Mouse (Mus musculus): ENCODE measurements at regions not wholly inside any gene's neighbourhood (a gene's known extent, or its start where the extent isn't known, plus 50 kb on each side); places are given as distances from the start of the nearest gene placed in this dataset. TPM values are rescaled to one million over a fixed set of nuclear protein-coding genes. Genes with fewer than 3 reads are reported as not detected.

DNA sequence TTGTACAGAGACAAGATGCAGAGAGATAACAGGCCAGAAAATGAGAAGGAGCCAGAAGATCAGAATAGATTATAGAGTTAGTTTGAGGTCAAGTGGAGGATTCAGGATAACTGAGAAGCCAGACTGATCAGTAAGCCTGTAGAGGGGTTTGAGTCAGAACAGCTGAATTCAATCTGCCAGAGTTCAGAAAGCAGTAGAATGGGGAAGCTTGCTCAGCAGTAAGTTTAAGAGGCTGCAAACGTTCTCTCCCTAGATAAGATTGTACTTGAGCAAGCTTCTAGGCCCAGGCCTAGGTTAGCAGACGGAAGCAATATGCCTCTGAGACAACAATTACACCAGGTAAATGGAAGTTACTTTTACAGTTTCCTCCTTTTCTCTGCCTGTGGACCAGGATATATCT lies 94.1 kb upstream of the Sema3e start:
- no peaks in the 10 kb centered on the region for H3K9me3 ChIP-seq (ENCODE audit: control insufficient read depth, low read length)
- H3K4me2 ChIP-seq (replicated peaks; ENCODE audit: low read depth, low read length, severe bottlenecking) = no peak overlapping the region
- no peak overlapping the region for H3K4me3 ChIP-seq (replicated peaks; ENCODE audit: low read length)
- no peak overlapping the region for H3K27ac ChIP-seq (replicated peaks; ENCODE audit: low read depth, low read length)
- H3K9ac ChIP-seq (ENCODE audit: low read depth, low read length, severe bottlenecking) = no peak overlapping the region
- 46% methylated on average over 2 of the region's 2 CpGs for WGBS
- H3K27me3 ChIP-seq (ENCODE audit: control insufficient read depth, insufficient read depth, low read length) = no peaks in the 10 kb centered on the region
- TF ChIP-seq POLR2A (IDR thresholded peaks at IDR 0.05; ENCODE audit: borderline replicate concordance, extremely low read depth, insufficient read depth, insufficient read length) = no peak
- DNase-seq (ENCODE audit: low spot score) (no peak), ATAC-seq (ENCODE audit: low FRiP score, low read depth) (no peak)
- no peaks in the 10 kb centered on the region for H3K36me3 ChIP-seq (ENCODE audit: control insufficient read depth, insufficient read depth, low read length)
- no peaks in the 10 kb centered on the region for H3K4me1 ChIP-seq (ENCODE audit: control insufficient read depth, insufficient read depth, low read length)

DNA sequence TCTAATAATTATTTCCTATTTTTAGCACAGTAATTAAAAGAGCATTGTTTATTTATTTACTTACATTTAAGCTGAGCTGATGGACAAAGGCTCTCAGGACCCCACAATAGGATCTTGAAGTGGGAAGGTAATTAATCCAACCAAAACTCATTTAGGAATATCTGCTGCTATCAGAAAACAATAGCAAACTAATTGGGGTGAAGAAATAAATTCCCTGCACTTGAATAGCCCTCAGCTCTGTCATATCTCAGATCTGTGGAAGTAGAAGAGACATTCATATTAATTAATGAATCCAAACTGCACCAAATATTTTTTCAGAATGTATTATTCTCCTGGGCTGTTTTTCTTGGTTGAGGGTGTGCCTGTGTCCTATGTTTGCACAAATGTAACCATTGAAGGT lies 73.7 kb upstream of the Sema3e start:
- Histone ChIP-seq H3K36me3 (ENCODE audit: control insufficient read depth, insufficient read depth, low read length) (no peaks in the 10 kb centered on the region), H3K4me2 (replicated peaks; ENCODE audit: low read depth, low read length, severe bottlenecking) (no peak overlapping the region), H3K4me1 (ENCODE audit: control insufficient read depth, insufficient read depth, low read length) (no peaks in the 10 kb centered on the region), H3K27me3 (ENCODE audit: control insufficient read depth, insufficient read depth, low read length) (no peaks in the 10 kb centered on the region), H3K4me3 (replicated peaks; ENCODE audit: low read length) (no peak overlapping the region), H3K9me3 (ENCODE audit: control insufficient read depth, low read length) (no peaks in the 10 kb centered on the region), H3K9ac (ENCODE audit: low read depth, low read length, severe bottlenecking) (no peak overlapping the region), H3K27ac (replicated peaks; ENCODE audit: low read depth, low read length) (no peak overlapping the region)
- ATAC-seq (ENCODE audit: low FRiP score, low read depth) = no peak
- no peak for DNase-seq (ENCODE audit: low spot score)
- no peak for TF ChIP-seq POLR2A (IDR thresholded peaks at IDR 0.05; ENCODE audit: borderline replicate concordance, extremely low read depth, insufficient read depth, insufficient read length)

DNA sequence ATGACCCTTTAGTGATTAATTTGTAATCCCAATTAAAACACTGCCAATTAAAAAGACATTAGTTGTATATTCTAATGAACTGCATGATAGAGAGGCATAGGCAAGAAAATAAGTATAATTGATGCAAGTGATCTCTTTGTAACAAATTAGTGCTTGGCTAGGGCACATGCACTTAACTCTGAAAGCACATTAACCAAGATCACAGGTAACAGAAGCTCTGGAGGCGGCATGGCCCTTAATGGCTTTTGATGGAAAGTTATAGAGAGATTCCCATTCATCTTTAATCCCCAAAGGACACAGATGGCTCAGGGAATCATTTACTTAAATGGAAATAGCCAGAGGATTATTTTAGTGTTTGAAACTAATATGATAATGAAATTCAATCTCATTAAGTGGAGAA lies 69.5 kb upstream of the Sema3e start:
- no peak overlapping the region for H3K9ac ChIP-seq (ENCODE audit: low read depth, low read length, severe bottlenecking)
- no peaks in the 10 kb centered on the region for H3K27me3 ChIP-seq (ENCODE audit: control insufficient read depth, insufficient read depth, low read length)
- no peak for TF ChIP-seq POLR2A (IDR thresholded peaks at IDR 0.05; ENCODE audit: borderline replicate concordance, extremely low read depth, insufficient read depth, insufficient read length)
- H3K27ac ChIP-seq (replicated peaks; ENCODE audit: low read depth, low read length) = no peak overlapping the region
- H3K9me3 ChIP-seq (ENCODE audit: control insufficient read depth, low read length) = no peaks in the 10 kb centered on the region
- H3K4me2 ChIP-seq (replicated peaks; ENCODE audit: low read depth, low read length, severe bottlenecking) = no peak overlapping the region
- DNase-seq (ENCODE audit: low spot score) = no peak
- no peaks in the 10 kb centered on the region for H3K4me1 ChIP-seq (ENCODE audit: control insufficient read depth, insufficient read depth, low read length)
- no peaks in the 10 kb centered on the region for H3K36me3 ChIP-seq (ENCODE audit: control insufficient read depth, insufficient read depth, low read length)
- no peak overlapping the region for H3K4me3 ChIP-seq (replicated peaks; ENCODE audit: low read length)
- WGBS = 81% methylated on average over 1 of the region's 1 CpGs
- ATAC-seq (ENCODE audit: low FRiP score, low read depth) = no peak

DNA sequence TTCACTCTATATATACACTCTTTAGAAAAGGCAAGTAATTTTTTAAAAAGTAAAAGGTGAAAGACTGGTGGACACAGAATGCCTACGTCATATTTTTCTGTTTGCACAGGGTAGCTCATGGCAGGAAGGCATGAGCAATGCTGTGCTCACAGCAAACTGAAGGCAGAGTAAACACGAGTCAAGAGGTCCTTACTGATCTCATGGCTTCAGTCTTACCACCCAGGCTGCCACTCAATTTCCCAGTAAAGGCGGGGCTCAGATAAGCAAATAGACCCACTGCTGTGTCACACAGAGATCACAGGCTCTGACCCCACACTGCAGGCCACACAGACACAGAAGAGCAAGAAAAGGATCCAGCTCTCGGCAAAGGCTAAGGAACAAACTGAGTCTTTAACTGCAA lies 65.5 kb upstream of the Sema3e start:
- DNase-seq (ENCODE audit: low spot score) (no peak), ATAC-seq (ENCODE audit: low FRiP score, low read depth) (no peak)
- Histone ChIP-seq H3K4me1 (ENCODE audit: control insufficient read depth, insufficient read depth, low read length) (no peaks in the 10 kb centered on the region), H3K4me3 (replicated peaks; ENCODE audit: low read length) (no peak overlapping the region), H3K36me3 (ENCODE audit: control insufficient read depth, insufficient read depth, low read length) (no peaks in the 10 kb centered on the region), H3K27me3 (ENCODE audit: control insufficient read depth, insufficient read depth, low read length) (no peaks in the 10 kb centered on the region), H3K9me3 (ENCODE audit: control insufficient read depth, low read length) (no peaks in the 10 kb centered on the region), H3K27ac (replicated peaks; ENCODE audit: low read depth, low read length) (no peak overlapping the region), H3K4me2 (replicated peaks; ENCODE audit: low read depth, low read length, severe bottlenecking) (no peak overlapping the region), H3K9ac (ENCODE audit: low read depth, low read length, severe bottlenecking) (no peak overlapping the region)
- WGBS = 52% methylated on average over 4 of the region's 4 CpGs
- no peak for TF ChIP-seq POLR2A (IDR thresholded peaks at IDR 0.05; ENCODE audit: borderline replicate concordance, extremely low read depth, insufficient read depth, insufficient read length)

DNA sequence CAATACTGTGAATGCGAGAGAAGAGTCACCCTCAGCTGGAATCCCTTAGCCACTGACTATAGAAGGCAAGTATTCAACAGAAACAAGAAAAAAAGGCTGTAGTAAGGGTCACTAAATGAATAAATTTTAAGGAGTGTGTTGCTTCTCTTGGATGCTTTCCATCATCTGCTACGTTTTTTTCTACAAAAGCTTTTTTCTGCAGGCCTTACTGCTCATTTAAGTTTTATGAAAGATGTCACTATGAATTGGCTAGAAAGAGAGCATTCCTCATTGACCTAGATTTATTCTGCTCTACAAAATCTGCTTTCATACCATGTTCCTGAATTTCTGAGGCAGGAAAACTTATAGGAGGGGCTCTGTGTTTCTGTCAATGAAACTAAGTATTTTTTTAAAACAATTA lies 59.2 kb upstream of the Sema3e start:
- WGBS = 62% methylated on average over 2 of the region's 2 CpGs
- H3K9me3 ChIP-seq (ENCODE audit: control insufficient read depth, low read length) = no peaks in the 10 kb centered on the region
- DNase-seq (ENCODE audit: low spot score) (no peak), ATAC-seq (ENCODE audit: low FRiP score, low read depth) (no peak)
- H3K27ac ChIP-seq (replicated peaks; ENCODE audit: low read depth, low read length) = no peak overlapping the region
- no peak overlapping the region for H3K4me3 ChIP-seq (replicated peaks; ENCODE audit: low read length)
- no peak for TF ChIP-seq POLR2A (IDR thresholded peaks at IDR 0.05; ENCODE audit: borderline replicate concordance, extremely low read depth, insufficient read depth, insufficient read length)
- H3K9ac ChIP-seq (ENCODE audit: low read depth, low read length, severe bottlenecking) = no peak overlapping the region
- H3K36me3 ChIP-seq (ENCODE audit: control insufficient read depth, insufficient read depth, low read length) = no peaks in the 10 kb centered on the region
- H3K4me1 ChIP-seq (ENCODE audit: control insufficient read depth, insufficient read depth, low read length) = 0 out of 2 replicates have a peak, but pooled peaks cover 2% of the 10 kb centered on the region
- no peaks in the 10 kb centered on the region for H3K27me3 ChIP-seq (ENCODE audit: control insufficient read depth, insufficient read depth, low read length)
- no peak overlapping the region for H3K4me2 ChIP-seq (replicated peaks; ENCODE audit: low read depth, low read length, severe bottlenecking)

DNA sequence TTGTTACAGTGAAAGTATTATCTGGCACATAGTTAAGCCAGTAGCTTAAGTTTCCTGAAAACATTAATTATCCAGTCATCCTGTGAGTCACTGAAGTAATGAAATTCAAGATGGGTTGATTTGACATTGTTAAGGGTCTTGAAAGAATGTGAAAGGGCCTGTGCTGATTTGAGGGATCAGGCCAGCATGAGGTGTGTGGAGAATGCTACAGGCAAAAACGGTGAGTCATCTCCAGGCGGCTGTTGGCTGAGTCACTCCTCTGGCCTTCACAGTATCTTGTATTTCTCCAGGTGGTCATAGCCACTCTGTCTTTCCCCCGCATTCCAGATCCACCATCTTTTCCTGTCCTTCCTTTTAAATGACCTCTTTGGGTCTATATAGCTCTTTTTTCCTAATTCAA lies 50.4 kb upstream of the Sema3e start:
- no peak overlapping the region for H3K9ac ChIP-seq (ENCODE audit: low read depth, low read length, severe bottlenecking)
- no peaks in the 10 kb centered on the region for H3K9me3 ChIP-seq (ENCODE audit: control insufficient read depth, low read length)
- H3K27me3 ChIP-seq (ENCODE audit: control insufficient read depth, insufficient read depth, low read length) = no peaks in the 10 kb centered on the region
- DNase-seq (ENCODE audit: low spot score) (no peak), ATAC-seq (ENCODE audit: low FRiP score, low read depth) (peak; percentile 37; the same call in 1 of the 2 replicates)
- TF ChIP-seq POLR2A (IDR thresholded peaks at IDR 0.05; ENCODE audit: borderline replicate concordance, extremely low read depth, insufficient read depth, insufficient read length) = no peak
- no peak overlapping the region for H3K4me2 ChIP-seq (replicated peaks; ENCODE audit: low read depth, low read length, severe bottlenecking)
- H3K4me3 ChIP-seq (replicated peaks; ENCODE audit: low read length) = no peak overlapping the region
- 52% methylated on average over 3 of the region's 3 CpGs for WGBS
- H3K4me1 ChIP-seq (ENCODE audit: control insufficient read depth, insufficient read depth, low read length) = 0 out of 2 replicates have a peak, but pooled peaks cover 2% of the 10 kb centered on the region
- no peaks in the 10 kb centered on the region for H3K36me3 ChIP-seq (ENCODE audit: control insufficient read depth, insufficient read depth, low read length)
- H3K27ac ChIP-seq (replicated peaks; ENCODE audit: low read depth, low read length) = no peak overlapping the region

Small RNA genes lying in the stretch of these regions (microRNA-seq; reads per million reads assigned to microRNA genes)
- gene Gm24054 = not detected

Data from limb, embryonic 14.5 days (tissue).